Mouse (Mus musculus) embryonic fibroblast, embryonic 13.5 days (primary cell): ENCODE measurements around the gene Cep55.

Experiments used
- CTCF ChIP-seq: IDR thresholded peaks from 2 replicates; pipeline ENCODE4 v1.5.1; 2011; ENCODE audit warnings: mild to moderate bottlenecking, control low read depth, low read length, moderate library complexity, borderline replicate concordance; ENCODE audit not compliant: insufficient read depth
- POLR2A ChIP-seq: IDR thresholded peaks from 2 replicates; pipeline ENCODE4 v1.6.1; 2011; ENCODE audit warnings: low read depth, mild to moderate bottlenecking, control low read depth, low read length, moderate library complexity

DNA sequence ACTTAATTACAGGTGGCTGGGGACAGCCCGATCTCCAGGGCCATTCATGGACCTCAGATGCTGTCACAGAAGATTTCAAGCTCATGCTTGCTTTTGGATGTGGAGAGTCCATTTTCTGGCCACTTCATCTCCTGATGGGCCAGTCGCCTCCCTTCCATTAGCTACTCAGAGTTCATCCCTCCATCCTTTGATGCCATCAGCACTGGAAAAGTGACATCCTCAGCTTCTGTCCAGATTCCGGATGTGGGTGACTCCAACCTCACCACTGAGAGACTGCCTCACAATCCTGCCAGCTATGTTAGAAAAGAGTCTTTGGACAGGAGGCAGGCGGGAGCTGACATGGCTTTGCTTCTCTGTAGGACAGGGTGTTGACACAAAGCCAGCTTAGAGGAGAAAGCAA, 31.0 kb downstream of the Cep55 start:
- TF ChIP-seq POLR2A: no peak
- TF ChIP-seq CTCF: no peak
